Mouse (Mus musculus) adrenal gland, postnatal 0 days (tissue): ENCODE data around the gene Bcl2l10. TPM values are rescaled to one million over a fixed set of nuclear protein-coding genes. Genes with fewer than 3 reads are reported as not detected.

Source experiments
- polyA plus RNA-seq: library from polyadenylated mRNA; unstranded; fragments of >200 nt; fragmentation: Nextera tagmentation; extraction: Ambion mirVana; gene quantifications from 2 replicates; pipeline ENCODE4 v1.2.1, GENCODE M21; 2015

Gene Bcl2l10
- polyA plus RNA-seq = 0.22 TPM in 1 of 2 replicates, not detected in the other

GRCm38 (mm10) chr9:75347458-75347857 is at the start of gene Bcl2l10:
Gene Bcl2l10, plus strand, starts transcription at chr9:75347758.

DNA sequence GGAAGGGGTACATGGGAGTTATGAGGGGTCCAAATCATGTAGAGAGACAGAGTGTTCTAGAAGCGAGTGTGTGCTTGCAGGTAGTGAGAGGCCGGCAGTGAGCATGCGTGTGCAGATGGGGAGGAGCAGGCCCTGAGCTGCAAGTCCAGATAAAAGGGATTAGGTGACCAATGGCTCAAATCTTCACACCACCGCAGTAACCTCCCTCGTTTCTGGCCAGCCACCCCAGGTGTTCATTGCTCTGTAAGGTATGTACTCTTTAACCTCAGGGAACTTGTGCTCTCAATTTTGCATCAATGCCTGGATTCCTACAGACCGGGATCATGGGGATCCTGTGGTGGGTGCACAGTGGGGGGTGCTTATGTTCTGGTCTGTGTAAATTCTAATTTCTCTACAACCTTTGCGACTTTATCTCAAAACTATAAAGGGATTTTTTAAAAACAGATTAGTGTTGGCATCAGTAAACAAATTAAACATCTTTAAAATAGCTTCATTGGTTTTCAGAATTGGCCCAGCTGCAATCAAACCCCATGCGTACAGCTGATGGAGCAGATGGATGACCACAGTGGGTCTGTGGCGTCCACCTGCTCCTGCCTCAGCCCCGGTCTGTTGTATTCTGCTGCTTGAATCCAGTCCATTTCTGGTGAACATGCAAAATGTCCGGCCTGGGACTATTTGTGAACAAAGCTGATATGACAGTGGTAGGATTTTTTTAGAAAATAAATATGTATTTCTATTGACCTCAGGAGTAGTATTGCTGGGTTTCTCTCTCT is 41.2 kb upstream of the Bcl2l10 start, which contains the start of gene Gnb5:
TSS of gene Gnb5 (plus strand) at position 163 of the 773 bp plus-strand sequence.

Other genes with a start within 250 kb of the Bcl2l10 start
- gene Myo5c, start 115.7 kb upstream of the Bcl2l10 start, polyA plus RNA-seq = 0.08 and 0.36 TPM in 2 replicates
- 36.9 and 41.9 TPM in 2 replicates for gene Gnb5, start 41.5 kb upstream of the Bcl2l10 start, polyA plus RNA-seq
- 19.8 and 25.1 TPM in 2 replicates for gene Mapk6, start 62.2 kb downstream of the Bcl2l10 start, polyA plus RNA-seq
- gene Leo1, start 93.8 kb downstream of the Bcl2l10 start, polyA plus RNA-seq = 18.7 and 21.9 TPM in 2 replicates
- 71.7 and 75.7 TPM in 2 replicates for gene Tmod3, start 211.9 kb downstream of the Bcl2l10 start, polyA plus RNA-seq